Mouse (Mus musculus): Measurements from ENCODE around the gene Atg4d. TPM values are rescaled to one million over a fixed set of nuclear protein-coding genes. Genes with fewer than 3 reads are reported as not detected.

The Atg4d gene
- polyA plus RNA-seq, 1 experiment from 2014 or later = 31.4 TPM

GRCm38 (mm10) chr9:21299014-21299413, 33.9 kb downstream of the Atg4d start:
- 85% methylated on average over 10 of the region's 10 CpGs for WGBS
- Histone ChIP-seq H3K9ac (no peak overlapping the region), H3K4me3 (no peak overlapping the region), H3K27ac (no peak overlapping the region), H3K36me3 (no peaks in the 10 kb centered on the region), H3K9me3 (peaks cover 6% of the 10 kb centered on the region; the same call in 1 of the 2 replicates), H3K27me3 (no peaks in the 10 kb centered on the region), H3K4me1 (peaks cover 12% of the 10 kb centered on the region; the same call in 1 of the 2 replicates), H3K4me2 (replicated peaks) (no peak overlapping the region)
- no peak for ATAC-seq (ENCODE audit: low FRiP score, low read depth)

- H3K27ac ChIP-seq = no peak overlapping the region
- no peak overlapping the region for H3K9ac ChIP-seq
- no peak overlapping the region for H3K4me3 ChIP-seq
- no peak overlapping the region for H3K4me2 ChIP-seq (replicated peaks)
- 82% methylated on average over 7 of the region's 7 CpGs for WGBS
- H3K36me3 ChIP-seq = no peaks in the 10 kb centered on the region
- peaks cover 6% of the 10 kb centered on the region; the same call in 1 of the 2 replicates for H3K9me3 ChIP-seq
- ATAC-seq (ENCODE audit: low FRiP score, low read depth) = no peak
- 0 out of 2 replicates have a peak, but pooled peaks cover 3% of the 10 kb centered on the region for H3K27me3 ChIP-seq
- no peaks in the 10 kb centered on the region for H3K4me1 ChIP-seq
Observed at GRCm38 (mm10) chr9:21305065-21305464, 40.0 kb downstream of the Atg4d start.

GRCm38 (mm10) chr9:21309150-21309741, 44.2 kb downstream of the Atg4d start:
- Histone ChIP-seq H3K27ac (no peak overlapping the region), H3K4me2 (replicated peaks) (no peak overlapping the region), H3K9me3 (no peaks in the 10 kb centered on the region), H3K4me3 (no peak overlapping the region), H3K36me3 (no peaks in the 10 kb centered on the region), H3K9ac (no peak overlapping the region), H3K27me3 (peaks cover 28% of the 10 kb centered on the region), H3K4me1 (0 out of 2 replicates have a peak, but pooled peaks cover 3% of the 10 kb centered on the region)
- no peak for ATAC-seq (ENCODE audit: low FRiP score, low read depth)
- 64% methylated on average over 15 of the region's 15 CpGs for WGBS

- peak overlapping the region; percentile 52 for H3K4me2 ChIP-seq (replicated peaks)
- no peak overlapping the region; the same call in 1 of the 2 replicates for H3K27ac ChIP-seq
- WGBS = 22% methylated on average over 7 of the region's 7 CpGs
- H3K9me3 ChIP-seq = no peaks in the 10 kb centered on the region
- peak overlapping the region; percentile 31 for H3K4me3 ChIP-seq
- H3K4me1 ChIP-seq = 0 out of 2 replicates have a peak, but pooled peaks cover 3% of the 10 kb centered on the region
- H3K9ac ChIP-seq = peak overlapping the region; percentile 19; the same call in 1 of the 2 replicates
- ATAC-seq (ENCODE audit: low FRiP score, low read depth) = no peak
- no peaks in the 10 kb centered on the region for H3K36me3 ChIP-seq
- peaks cover 28% of the 10 kb centered on the region for H3K27me3 ChIP-seq
Observed at GRCm38 (mm10) chr9:21311695-21312094, 46.6 kb downstream of the Atg4d start.

- peak within 1 kb of the TSS; percentile 52 for H3K4me2 ChIP-seq (replicated peaks)
- H3K27ac ChIP-seq = no peak within 1 kb of the TSS; the same call in 1 of the 2 replicates
- ATAC-seq (ENCODE audit: low FRiP score, low read depth) = no peak
- H3K36me3 ChIP-seq = no peaks in the 10 kb centered on the region
- H3K9ac ChIP-seq = peak within 1 kb of the TSS; percentile 19; the same call in 1 of the 2 replicates
- peak within 1 kb of the TSS; percentile 31 for H3K4me3 ChIP-seq
- no peaks in the 10 kb centered on the region for H3K9me3 ChIP-seq
- WGBS = 6% methylated on average over 35 of the region's 35 CpGs
- H3K4me1 ChIP-seq = 0 out of 2 replicates have a peak, but pooled peaks cover 3% of the 10 kb centered on the region
- peaks cover 28% of the 10 kb centered on the region for H3K27me3 ChIP-seq
Observed at GRCm38 (mm10) chr9:21312134-21312533, 47.0 kb downstream of the Atg4d start, which contains the start of gene Ap1m2. TSS of gene Ap1m2 (minus strand) at chr9:21312337.

- Histone ChIP-seq H3K4me2 (replicated peaks) (no peak overlapping the region), H3K9me3 (no peaks in the 10 kb centered on the region), H3K4me3 (no peak overlapping the region), H3K9ac (no peak overlapping the region), H3K36me3 (no peaks in the 10 kb centered on the region), H3K27me3 (peaks cover 28% of the 10 kb centered on the region), H3K27ac (no peak overlapping the region), H3K4me1 (0 out of 2 replicates have a peak, but pooled peaks cover 3% of the 10 kb centered on the region)
- WGBS = 8% methylated on average over 11 of the region's 11 CpGs
- ATAC-seq (ENCODE audit: low FRiP score, low read depth) = no peak
Observed at GRCm38 (mm10) chr9:21313394-21313793, 48.3 kb downstream of the Atg4d start.

GRCm38 (mm10) chr9:21314367-21315140, 49.5 kb downstream of the Atg4d start:
- 0 out of 2 replicates have a peak, but pooled peaks cover 3% of the 10 kb centered on the region for H3K4me1 ChIP-seq
- H3K9ac ChIP-seq = no peak overlapping the region
- H3K4me3 ChIP-seq = no peak overlapping the region
- no peak for ATAC-seq (ENCODE audit: low FRiP score, low read depth)
- H3K4me2 ChIP-seq (replicated peaks) = no peak overlapping the region
- H3K27ac ChIP-seq = no peak overlapping the region
- H3K27me3 ChIP-seq = peaks cover 28% of the 10 kb centered on the region
- WGBS = 81% methylated on average over 9 of the region's 9 CpGs
- H3K36me3 ChIP-seq = no peaks in the 10 kb centered on the region
- peaks cover 2% of the 10 kb centered on the region; the same call in 1 of the 2 replicates for H3K9me3 ChIP-seq

- no peak overlapping the region for H3K9ac ChIP-seq
- peaks cover 5% of the 10 kb centered on the region; the same call in 1 of the 2 replicates for H3K9me3 ChIP-seq
- H3K27me3 ChIP-seq = peaks cover 24% of the 10 kb centered on the region
- no peaks in the 10 kb centered on the region for H3K36me3 ChIP-seq
- H3K4me3 ChIP-seq = no peak overlapping the region
- WGBS = 47% methylated on average over 5 of the region's 5 CpGs
- H3K4me2 ChIP-seq (replicated peaks) = no peak overlapping the region
- H3K4me1 ChIP-seq = peaks cover 6% of the 10 kb centered on the region; the same call in 1 of the 2 replicates
- no peak for ATAC-seq (ENCODE audit: low FRiP score, low read depth)
- no peak overlapping the region; the same call in 1 of the 2 replicates for H3K27ac ChIP-seq
Observed at GRCm38 (mm10) chr9:21315421-21315820, 50.3 kb downstream of the Atg4d start.

GRCm38 (mm10) chr9:21316696-21317095, 51.6 kb downstream of the Atg4d start:
- Histone ChIP-seq H3K27me3 (peaks cover 12% of the 10 kb centered on the region), H3K4me3 (no peak overlapping the region), H3K9ac (no peak overlapping the region), H3K36me3 (no peaks in the 10 kb centered on the region), H3K4me2 (replicated peaks) (no peak overlapping the region), H3K9me3 (peaks cover 5% of the 10 kb centered on the region; the same call in 1 of the 2 replicates), H3K4me1 (peaks cover 12% of the 10 kb centered on the region), H3K27ac (no peak overlapping the region)
- WGBS = 73% methylated on average over 7 of the region's 7 CpGs
- no peak for ATAC-seq (ENCODE audit: low FRiP score, low read depth)

- no peak overlapping the region for H3K9ac ChIP-seq
- H3K36me3 ChIP-seq = no peaks in the 10 kb centered on the region
- 90% methylated on average over 6 of the region's 6 CpGs for WGBS
- peaks cover 5% of the 10 kb centered on the region; the same call in 1 of the 2 replicates for H3K9me3 ChIP-seq
- H3K27ac ChIP-seq = no peak overlapping the region
- H3K27me3 ChIP-seq = no peaks in the 10 kb centered on the region
- no peak overlapping the region for H3K4me3 ChIP-seq
- ATAC-seq (ENCODE audit: low FRiP score, low read depth) = no peak
- H3K4me2 ChIP-seq (replicated peaks) = no peak overlapping the region
- H3K4me1 ChIP-seq = peaks cover 21% of the 10 kb centered on the region
Observed at GRCm38 (mm10) chr9:21318792-21319191, 53.7 kb downstream of the Atg4d start.

- no peak for ATAC-seq (ENCODE audit: low FRiP score, low read depth)
- Histone ChIP-seq H3K27ac (no peak overlapping the region), H3K4me1 (peaks cover 21% of the 10 kb centered on the region), H3K4me3 (no peak overlapping the region), H3K9me3 (peaks cover 5% of the 10 kb centered on the region; the same call in 1 of the 2 replicates), H3K4me2 (replicated peaks) (no peak overlapping the region), H3K27me3 (no peaks in the 10 kb centered on the region), H3K9ac (no peak overlapping the region), H3K36me3 (peaks cover 3% of the 10 kb centered on the region; the same call in 1 of the 2 replicates)
- 91% methylated on average over 4 of the region's 4 CpGs for WGBS
Observed at GRCm38 (mm10) chr9:21319503-21319902, 54.4 kb downstream of the Atg4d start.

GRCm38 (mm10) chr9:21320280-21320618, 55.2 kb downstream of the Atg4d start:
- 27% methylated on average over 4 of the region's 4 CpGs for WGBS
- H3K4me3 ChIP-seq = peak overlapping the region; percentile 79
- no peak overlapping the region for H3K27ac ChIP-seq
- H3K4me1 ChIP-seq = peaks cover 21% of the 10 kb centered on the region
- peak; percentile 53 for ATAC-seq (ENCODE audit: low FRiP score, low read depth)
- peaks cover 5% of the 10 kb centered on the region; the same call in 1 of the 2 replicates for H3K9me3 ChIP-seq
- no peaks in the 10 kb centered on the region for H3K27me3 ChIP-seq
- peaks cover 8% of the 10 kb centered on the region; the same call in 1 of the 2 replicates for H3K36me3 ChIP-seq
- H3K9ac ChIP-seq = peak overlapping the region; percentile 82
- peak overlapping the region; percentile 92 for H3K4me2 ChIP-seq (replicated peaks)

Measured in limb, embryonic 13.5 days (tissue).